Mouse (Mus musculus) hindbrain, embryonic 14.5 days (tissue): ENCODE results near the gene Sparc. TPM values are rescaled to one million over a fixed set of nuclear protein-coding genes. Genes with fewer than 3 reads are reported as not detected.

Experiments used
- ATAC-seq: fragments of 200-750 bp; cut with Nextera tagmentation; 2 replicates; pipeline ENCODE4 v1.8.0; 2017; ENCODE audit warnings: moderate number of reproducible peaks, mild to moderate bottlenecking, moderate TSS enrichment, moderate library complexity; ENCODE audit not compliant: low FRiP score
- DNase-seq: peaks from one replicate; pipeline ENCODE4 v3.0.0-alpha.2; 2015; ENCODE audit warnings: low spot score
- H3K27ac ChIP-seq: fragments of 300-500 bp; sonication (generic); 2 replicates; pipeline ENCODE4 v1.5.1; 2014; ENCODE audit warnings: mild to moderate bottlenecking, moderate library complexity
- H3K27me3 ChIP-seq: fragments of 300-500 bp; sonication (generic); 2 replicates; pipeline ENCODE4 v1.6.1; 2014; ENCODE audit warnings: mild to moderate bottlenecking, low read length, mixed read lengths; ENCODE audit not compliant: control insufficient read depth, insufficient read depth
- H3K36me3 ChIP-seq: fragments of 300-500 bp; sonication (generic); replicated peaks from 2 replicates; pipeline ENCODE4 v1.6.1; 2014; ENCODE audit not compliant: control insufficient read depth, insufficient read depth
- H3K4me1 ChIP-seq: fragments of 300-500 bp; sonication (generic); replicated peaks from 2 replicates; pipeline ENCODE4 v1.6.1; 2014; ENCODE audit warnings: antibody characterized with exemption, low read length, mixed read lengths; ENCODE audit not compliant: control insufficient read depth, insufficient read depth
- H3K4me2 ChIP-seq: fragments of 300-500 bp; sonication (generic); replicated peaks from 2 replicates; pipeline ENCODE4 v1.6.1; 2014; ENCODE audit warnings: mild to moderate bottlenecking, moderate library complexity
- H3K4me3 ChIP-seq: fragments of 300-500 bp; sonication (generic); replicated peaks from 2 replicates; pipeline ENCODE4 v1.5.1; 2014; ENCODE audit warnings: mild to moderate bottlenecking, low read length
- H3K9ac ChIP-seq: fragments of 300-500 bp; sonication (generic); 2 replicates; pipeline ENCODE4 v1.6.1; 2014
- H3K9me3 ChIP-seq: fragments of 300-500 bp; sonication (generic); 2 replicates; pipeline ENCODE4 v1.6.1; 2016; ENCODE audit warnings: low read length; ENCODE audit not compliant: control insufficient read depth
- WGBS: fragments of 180-500 bp; shearing (Covaris S2); extraction: QIAGEN DNeasy Blood & Tissue Kit; methylation state at CpG from one replicate; pipeline ENCODE4 v1.1.7; 2014; 5-methylcytosine and 5-hydroxymethylcytosine counted together
- polyA plus RNA-seq: library from polyadenylated mRNA; unstranded; fragments of >200 nt; fragmentation: Nextera tagmentation; extraction: Ambion mirVana; gene quantifications from 2 replicates; pipeline ENCODE4 v1.2.1, GENCODE M21; 2014

Gene Sparc
- polyA plus RNA-seq, 1 experiment from 2014 or later = 583 TPM

DNA sequence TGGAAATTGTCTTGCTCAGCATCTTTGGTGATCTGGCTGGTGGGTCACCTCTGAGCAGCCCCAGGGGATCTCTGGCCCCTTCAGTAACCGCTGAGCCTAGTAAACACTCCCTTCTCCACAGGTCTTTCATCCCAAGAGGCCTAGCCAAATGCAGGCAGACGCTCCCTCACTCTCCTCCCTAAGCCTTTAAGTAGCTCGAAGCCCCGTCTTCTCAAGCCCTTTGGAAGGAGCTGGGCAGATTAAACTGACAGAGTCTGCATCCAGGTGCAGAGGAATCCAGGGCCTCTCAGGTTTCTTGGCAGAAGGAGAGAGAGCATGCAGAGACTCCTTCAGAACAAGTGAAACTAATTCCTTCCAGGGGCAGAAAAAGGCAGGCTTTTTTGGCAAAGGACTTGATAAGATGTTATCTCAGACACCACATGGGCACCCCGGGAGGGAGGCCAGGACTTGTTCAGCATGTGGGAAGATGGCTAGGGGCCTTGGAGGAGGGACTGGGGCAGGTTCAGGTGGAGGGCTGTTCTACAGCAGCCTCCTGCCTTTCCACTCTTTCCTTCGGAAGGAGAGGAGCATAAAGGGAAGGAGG is 39.4 kb downstream of the Sparc start:
- WGBS = 34% methylated on average over 6 of the region's 6 CpGs
- H3K9ac ChIP-seq = no peak overlapping the region
- H3K4me2 ChIP-seq = no peak overlapping the region
- H3K4me1 ChIP-seq = no peaks in the 10 kb centered on the region; the same call in 1 of the 2 replicates
- no peak for ATAC-seq
- H3K27me3 ChIP-seq = no peaks in the 10 kb centered on the region
- DNase-seq = no peak
- H3K36me3 ChIP-seq = no peaks in the 10 kb centered on the region
- H3K9me3 ChIP-seq = no peaks in the 10 kb centered on the region
- no peak overlapping the region for H3K27ac ChIP-seq
- H3K4me3 ChIP-seq = no peak overlapping the region

- Histone ChIP-seq H3K9ac (no peak overlapping the region), H3K4me3 (no peak overlapping the region), H3K27ac (no peak overlapping the region), H3K4me1 (no peaks in the 10 kb centered on the region), H3K9me3 (no peaks in the 10 kb centered on the region), H3K27me3 (no peaks in the 10 kb centered on the region), H3K36me3 (no peaks in the 10 kb centered on the region), H3K4me2 (no peak overlapping the region)
- no peak for ATAC-seq
- WGBS = 58% methylated on average over 6 of the region's 6 CpGs
- no peak for DNase-seq
Measured at GRCm38 (mm10) chr11:55380908-55381307, 42.1 kb downstream of the Sparc start.

DNA sequence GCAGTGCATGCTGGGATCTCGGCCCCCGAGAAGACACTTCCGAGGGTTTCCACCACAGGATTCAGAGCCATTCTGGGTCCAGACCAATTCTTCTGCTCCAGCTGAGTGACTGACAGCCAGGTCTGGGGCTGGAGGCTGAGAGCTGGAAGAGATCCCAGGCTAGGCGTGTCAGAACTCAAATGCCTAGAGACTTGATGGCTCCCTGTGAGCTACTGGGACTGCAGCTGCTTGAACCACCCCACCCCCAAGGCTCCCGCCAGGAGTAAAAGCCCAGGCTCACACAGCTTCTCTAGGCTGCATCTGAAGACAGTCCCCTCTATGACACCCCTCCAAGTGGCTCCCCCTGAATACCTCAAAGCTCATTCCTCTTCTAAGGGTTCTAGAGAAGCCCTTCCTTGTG is 44.6 kb downstream of the Sparc start:
- ATAC-seq = no peak; the same call in 1 of the 2 replicates

GRCm38 (mm10) chr11:55373838-55374237 is 49.1 kb downstream of the Sparc start:
- H3K36me3 ChIP-seq = no peaks in the 10 kb centered on the region
- H3K4me2 ChIP-seq = no peak overlapping the region
- 60% methylated on average over 6 of the region's 6 CpGs for WGBS
- H3K9me3 ChIP-seq = no peaks in the 10 kb centered on the region
- H3K27ac ChIP-seq = no peak overlapping the region
- ATAC-seq = no peak
- DNase-seq = no peak
- H3K4me3 ChIP-seq = no peak overlapping the region
- H3K4me1 ChIP-seq = no peaks in the 10 kb centered on the region
- H3K9ac ChIP-seq = no peak overlapping the region
- H3K27me3 ChIP-seq = 0 out of 2 replicates have a peak, but pooled peaks cover 3% of the 10 kb centered on the region

More for the DNA sequence above, 44.6 kb downstream of the Sparc start:
- peak; percentile 45 for DNase-seq
- no peak overlapping the region for H3K27ac ChIP-seq
- no peaks in the 10 kb centered on the region for H3K9me3 ChIP-seq
- H3K4me2 ChIP-seq = no peak overlapping the region
- H3K27me3 ChIP-seq = 0 out of 2 replicates have a peak, but pooled peaks cover 3% of the 10 kb centered on the region
- H3K4me1 ChIP-seq = no peaks in the 10 kb centered on the region
- H3K36me3 ChIP-seq = no peaks in the 10 kb centered on the region
- WGBS = 50% methylated on average over 5 of the region's 5 CpGs
- no peak overlapping the region for H3K9ac ChIP-seq
- no peak overlapping the region for H3K4me3 ChIP-seq

- Histone ChIP-seq H3K9ac (no peak overlapping the region), H3K27me3 (0 out of 2 replicates have a peak, but pooled peaks cover 3% of the 10 kb centered on the region), H3K4me3 (no peak overlapping the region), H3K4me2 (no peak overlapping the region), H3K27ac (no peak overlapping the region), H3K9me3 (no peaks in the 10 kb centered on the region), H3K4me1 (no peaks in the 10 kb centered on the region), H3K36me3 (no peaks in the 10 kb centered on the region)
- DNase-seq (no peak), ATAC-seq (no peak)
- 86% methylated on average over 12 of the region's 12 CpGs for WGBS
Measured at GRCm38 (mm10) chr11:55373373-55373772, 49.6 kb downstream of the Sparc start.

DNA sequence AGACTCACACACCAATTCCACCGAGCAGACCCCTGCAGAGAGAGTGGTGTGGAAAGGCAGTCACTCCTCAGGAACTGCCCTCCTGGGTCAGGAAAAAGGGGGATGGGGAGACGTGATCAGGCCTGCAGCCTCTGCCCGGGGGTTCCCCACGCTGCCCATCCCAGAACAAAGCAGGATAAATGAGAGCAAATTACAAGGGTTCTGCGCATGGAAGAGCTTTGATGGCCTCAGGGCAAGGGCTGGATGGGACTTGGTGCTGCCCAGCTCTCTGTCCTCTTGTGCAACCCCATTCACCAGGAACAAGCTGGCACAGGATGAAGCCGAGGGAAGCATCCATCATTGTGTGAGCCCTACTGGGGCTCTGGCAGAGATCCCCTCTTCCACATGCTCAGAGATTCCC is 51.0 kb downstream of the Sparc start:
- whole genome bisulfite sequencing = 39% methylated on average over 6 of the region's 6 CpGs

DNA sequence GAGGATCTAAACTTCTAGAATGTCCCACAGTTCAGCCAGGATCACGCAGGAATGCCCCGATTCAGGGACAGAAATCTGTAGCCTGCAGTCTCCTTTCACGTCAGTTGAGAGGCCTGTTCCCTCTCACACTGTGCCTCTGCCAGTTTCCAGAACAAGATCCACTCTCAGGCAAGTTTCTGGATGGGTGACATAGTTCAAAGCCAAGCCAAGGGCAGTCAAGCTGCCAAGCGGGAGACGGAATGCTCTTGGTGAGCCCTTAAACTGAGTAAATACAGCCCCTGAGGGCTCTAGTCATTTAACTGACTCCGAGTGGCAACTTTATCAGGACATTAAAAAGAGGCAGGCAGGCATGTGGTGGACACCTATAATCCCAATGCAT is 53.9 kb downstream of the Sparc start:
- Histone ChIP-seq H3K27ac (no peak overlapping the region), H3K36me3 (no peaks in the 10 kb centered on the region), H3K4me2 (no peak overlapping the region), H3K9me3 (no peaks in the 10 kb centered on the region), H3K9ac (no peak overlapping the region), H3K4me3 (no peak overlapping the region), H3K4me1 (no peaks in the 10 kb centered on the region), H3K27me3 (0 out of 2 replicates have a peak, but pooled peaks cover 3% of the 10 kb centered on the region)
- no peak for DNase-seq
- 77% methylated on average over 6 of the region's 6 CpGs for WGBS
- no peak for ATAC-seq

More for the DNA sequence above, 51.0 kb downstream of the Sparc start:
- H3K27me3 ChIP-seq = 0 out of 2 replicates have a peak, but pooled peaks cover 3% of the 10 kb centered on the region
- no peaks in the 10 kb centered on the region for H3K4me1 ChIP-seq
- H3K36me3 ChIP-seq = no peaks in the 10 kb centered on the region
- H3K4me2 ChIP-seq = no peak overlapping the region
- no peak overlapping the region for H3K9ac ChIP-seq
- H3K27ac ChIP-seq = no peak overlapping the region
- H3K4me3 ChIP-seq = no peak overlapping the region
- DNase-seq (no peak), ATAC-seq (no peak)
- no peaks in the 10 kb centered on the region for H3K9me3 ChIP-seq

- 74% methylated on average over 4 of the region's 4 CpGs for WGBS
- ATAC-seq (no peak), DNase-seq (no peak)
- Histone ChIP-seq H3K36me3 (no peaks in the 10 kb centered on the region), H3K27me3 (no peaks in the 10 kb centered on the region), H3K4me2 (no peak overlapping the region), H3K4me3 (no peak overlapping the region), H3K4me1 (no peaks in the 10 kb centered on the region), H3K9ac (no peak overlapping the region), H3K27ac (no peak overlapping the region), H3K9me3 (no peaks in the 10 kb centered on the region)
Measured at GRCm38 (mm10) chr11:55368388-55369092, 54.4 kb downstream of the Sparc start.

DNA sequence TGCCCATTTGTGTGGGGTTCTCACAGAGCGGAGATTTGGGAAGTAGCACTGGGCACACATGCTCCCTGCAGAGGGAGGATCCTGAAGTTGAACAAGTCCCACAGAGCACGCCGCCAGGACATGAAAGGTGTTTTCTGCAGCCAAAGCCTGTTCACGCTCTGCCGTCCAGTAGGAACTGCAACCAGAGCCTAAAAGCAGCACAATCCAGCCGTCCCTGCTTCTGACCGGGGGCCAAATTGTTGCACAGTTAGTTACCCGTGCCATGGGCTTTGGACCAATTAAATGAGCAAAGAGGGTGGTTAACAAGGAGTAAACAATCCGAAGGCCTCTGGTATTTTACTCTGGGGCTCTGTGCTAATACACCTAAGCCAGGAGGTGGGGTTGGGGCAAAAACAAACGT is 55.2 kb downstream of the Sparc start:
- Histone ChIP-seq H3K4me3 (no peak overlapping the region), H3K4me2 (no peak overlapping the region), H3K27ac (no peak overlapping the region), H3K4me1 (no peaks in the 10 kb centered on the region), H3K9me3 (no peaks in the 10 kb centered on the region), H3K27me3 (no peaks in the 10 kb centered on the region), H3K9ac (no peak overlapping the region), H3K36me3 (no peaks in the 10 kb centered on the region)
- ATAC-seq (no peak), DNase-seq (no peak)
- WGBS = 83% methylated on average over 10 of the region's 10 CpGs
